Mouse (Mus musculus): ENCODE measurements around the gene Dnah6.

DNA sequence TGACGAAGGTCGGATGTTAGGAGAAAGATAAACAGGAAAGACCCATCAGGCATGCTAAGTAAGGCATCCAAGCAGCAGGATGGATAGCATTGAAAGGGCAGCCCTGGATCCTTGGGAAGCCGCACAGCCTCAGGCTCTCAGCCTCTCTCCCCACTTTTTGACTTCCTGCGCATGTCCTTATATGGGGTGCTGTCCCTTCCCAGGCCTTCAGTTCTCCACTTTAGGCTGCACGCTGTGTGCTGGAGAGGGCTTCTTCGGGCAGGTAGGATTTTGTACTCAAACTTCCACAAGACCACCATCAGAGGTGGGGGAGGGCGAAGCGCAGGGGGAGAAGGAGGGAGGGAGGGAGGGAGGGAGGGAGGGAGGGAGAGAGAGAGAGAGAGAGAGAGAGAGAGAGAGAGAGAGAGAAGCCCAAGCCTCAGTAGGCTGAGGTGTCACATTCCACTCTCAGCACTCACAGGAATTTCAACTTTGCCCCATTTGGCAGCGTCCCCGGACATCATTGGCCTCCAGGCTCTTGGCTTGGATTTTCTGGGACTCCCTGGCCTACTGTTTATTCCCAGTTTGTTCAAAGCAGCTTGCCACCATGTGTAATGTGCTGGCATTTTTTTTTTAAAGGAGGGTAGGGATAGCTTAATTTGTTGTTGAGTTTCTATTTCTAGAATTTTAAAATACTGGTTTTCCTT lies 1.5 kb upstream of the Dnah6 start:
- TF ChIP-seq POLR2A (IDR thresholded peaks at IDR 0.05; ENCODE audit: borderline replicate concordance, extremely low read depth, insufficient read depth, insufficient read length, poor library complexity, severe bottlenecking) (no peak), CTCF (IDR thresholded peaks at IDR 0.05; ENCODE audit: borderline replicate concordance, extremely low read depth, insufficient read depth, insufficient read length) (no peak)
